Mouse (Mus musculus): ENCODE measurements around the gene Ccdc194.

- no peak for TF ChIP-seq POLR2A (IDR thresholded peaks at IDR 0.05; ENCODE audit: borderline replicate concordance, control insufficient read depth, low read depth, low read length)
- no peak for TF ChIP-seq CTCF (IDR thresholded peaks at IDR 0.05; ENCODE audit: control insufficient read depth, insufficient read depth, low read length)
Measured at GRCm38 (mm10) chr8:71575020-71575419, 49.5 kb upstream of the Ccdc194 start.

All from bone marrow, adult 2 months (tissue).